Mouse (Mus musculus): ENCODE data around the gene Kcnq2.

Kcnq2 gene

GRCm38 (mm10) chr2:181100087-181100486 is 35.0 kb downstream of the Kcnq2 start:
- no peak for DNase-seq

GRCm38 (mm10) chr2:181090123-181090522 is 45.0 kb downstream of the Kcnq2 start:
- DNase-seq, result no peak

DNA sequence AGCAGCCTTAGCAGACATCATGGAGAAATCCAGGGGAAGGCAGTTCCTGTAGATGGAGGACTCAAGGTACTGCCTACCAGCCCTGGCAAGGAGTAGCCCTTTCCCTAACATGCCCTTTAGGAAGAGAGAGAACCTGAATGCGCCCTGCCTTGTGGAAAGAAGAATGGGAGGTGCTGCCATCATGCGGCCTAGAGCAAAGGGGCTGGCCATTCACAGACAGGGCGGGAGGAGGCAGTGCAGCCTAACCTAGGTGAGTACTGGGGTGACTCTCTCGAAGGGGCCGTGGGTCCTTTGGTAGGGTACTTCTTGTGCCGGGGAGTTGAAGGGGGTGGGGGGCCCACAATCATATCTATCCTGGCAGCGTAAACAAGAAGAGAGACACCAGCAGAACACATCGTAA is 50.1 kb downstream of the Kcnq2 start:
- no peak for DNase-seq

DNA sequence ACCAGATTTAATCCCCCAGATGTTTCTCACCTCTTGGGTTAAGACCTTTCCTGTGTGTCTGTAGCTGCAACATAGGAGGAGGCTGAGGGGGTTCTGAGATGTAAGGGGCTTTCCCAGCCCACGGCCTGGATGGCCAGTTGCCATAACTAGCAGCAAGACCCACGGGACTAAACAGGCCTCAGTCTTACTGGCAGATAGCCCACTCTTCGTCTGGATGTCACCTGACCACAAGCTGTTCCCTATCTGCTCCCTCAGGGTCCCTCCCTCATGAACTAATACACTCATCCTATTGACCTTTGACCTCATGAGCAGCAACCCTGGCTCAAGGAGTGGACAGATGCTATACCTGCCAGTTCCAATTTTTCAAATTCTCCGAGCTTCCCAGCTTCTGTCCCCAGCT is 51.2 kb downstream of the Kcnq2 start:
- peak; percentile 47 to 63 for DNase-seq

DNA sequence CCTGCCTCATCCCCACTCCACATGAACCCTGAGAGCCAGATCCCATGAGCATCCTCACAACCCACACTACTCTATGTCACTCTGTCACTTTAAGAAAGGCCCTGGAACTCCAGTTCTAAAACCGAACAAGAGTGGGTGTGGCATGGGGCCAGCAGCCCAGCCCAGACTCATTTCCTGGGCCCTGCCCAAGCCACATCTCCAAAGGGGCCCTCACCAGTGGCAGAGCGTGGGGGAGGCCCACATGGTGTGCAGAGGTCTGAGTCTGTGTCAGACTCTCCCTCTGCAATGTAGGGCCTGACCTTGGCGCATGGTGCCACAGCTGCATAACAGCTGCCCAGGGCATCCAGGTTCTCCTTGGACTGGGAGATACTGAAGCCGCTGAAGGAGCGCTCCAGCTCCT is 54.2 kb downstream of the Kcnq2 start:
- no peak for DNase-seq

DNA sequence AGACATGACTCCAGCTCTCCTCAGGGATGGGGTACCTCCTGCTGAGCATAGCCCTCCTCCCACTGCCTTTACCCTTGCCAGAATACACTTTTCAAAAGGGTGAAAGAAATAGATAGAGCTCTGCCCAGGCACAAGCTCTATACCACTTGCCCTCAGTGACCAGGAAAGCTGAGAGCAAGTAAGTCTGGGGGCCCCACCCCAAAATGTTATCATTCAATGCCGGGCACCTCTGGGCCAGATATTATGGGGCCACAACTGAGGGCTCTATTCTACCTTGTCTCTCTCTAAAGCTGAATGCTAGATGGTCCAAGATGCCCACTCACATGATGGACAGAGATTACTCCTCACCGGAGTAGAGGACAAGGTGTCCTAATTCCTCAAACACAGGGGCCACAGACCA is 55.6 kb downstream of the Kcnq2 start:
- no peak for DNase-seq

DNA sequence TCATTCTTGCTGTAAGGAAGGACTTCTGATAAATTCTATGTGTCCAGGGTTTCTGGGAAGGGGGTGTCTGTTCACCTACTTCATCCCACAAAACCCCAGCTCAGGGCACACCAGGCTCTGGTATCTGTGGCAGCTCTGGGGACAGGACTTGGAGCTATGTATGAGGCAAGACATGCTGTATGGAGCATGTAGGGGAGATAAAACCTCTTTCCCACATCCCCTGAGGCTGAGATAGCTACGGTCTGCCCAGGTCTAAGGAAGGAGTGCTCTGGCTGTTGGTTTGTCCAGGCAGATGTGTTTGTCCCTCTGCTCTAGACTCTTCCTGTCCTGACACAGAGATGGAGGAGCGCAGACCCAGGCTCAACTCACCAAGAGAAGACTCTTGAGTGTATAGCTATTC is 56.2 kb downstream of the Kcnq2 start:
- no peak for DNase-seq

DNA sequence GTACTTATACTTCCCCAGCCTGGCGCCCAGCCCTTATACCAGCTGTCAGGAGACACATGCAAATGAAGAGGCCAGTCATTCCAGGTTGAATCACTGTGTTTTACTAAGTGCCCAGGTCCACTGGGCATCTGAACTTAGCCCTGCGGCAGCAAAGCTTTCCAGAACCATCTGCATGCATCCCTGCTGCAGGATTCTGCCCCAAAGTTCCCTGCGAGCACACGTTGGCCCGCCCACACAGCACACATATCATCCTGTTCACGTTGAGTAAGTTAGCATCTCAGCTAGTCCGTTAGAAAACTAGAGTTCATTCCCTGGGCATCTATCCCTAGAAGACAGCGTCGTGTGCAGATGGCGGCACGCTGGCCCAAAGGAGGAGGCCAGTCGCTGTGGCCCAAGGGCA is 59.6 kb downstream of the Kcnq2 start:
- peak in 1 of 2 experiments; percentile 35 for DNase-seq

- no peak for DNase-seq
Observed at GRCm38 (mm10) chr2:181072403-181072714, 62.7 kb downstream of the Kcnq2 start.

GRCm38 (mm10) chr2:181071706-181072402 is 63.2 kb downstream of the Kcnq2 start:
- DNase-seq, result peak; percentile 90 to 94

DNA sequence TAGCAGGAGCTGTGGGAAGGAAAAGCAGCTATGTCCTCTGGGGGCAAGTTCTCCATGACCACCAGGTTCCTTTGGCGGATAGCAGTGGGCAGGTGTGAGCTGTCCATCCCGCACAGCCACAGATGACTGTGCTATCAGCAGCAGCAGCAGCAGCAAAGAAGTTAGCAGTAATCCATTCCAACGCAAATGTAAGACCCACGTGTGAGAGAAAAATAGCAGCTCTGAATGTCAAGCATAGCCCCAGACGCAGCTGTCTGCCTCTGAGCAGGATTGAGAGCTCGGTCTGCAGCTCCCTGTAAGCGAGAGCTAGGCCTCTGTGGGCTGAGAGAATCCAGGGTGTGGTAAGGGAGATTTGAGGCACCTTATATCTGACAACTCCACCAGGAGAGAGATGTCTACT is 65.0 kb downstream of the Kcnq2 start:
- DNase-seq, result no peak

- DNase-seq, result no peak
Observed at GRCm38 (mm10) chr2:181068499-181068898, 66.6 kb downstream of the Kcnq2 start.

- DNase-seq, result no peak
Observed at GRCm38 (mm10) chr2:181065827-181066226, 69.3 kb downstream of the Kcnq2 start.

GRCm38 (mm10) chr2:181060127-181060526 is 75.0 kb downstream of the Kcnq2 start:
- peak; percentile 93 to 96 for DNase-seq

DNA sequence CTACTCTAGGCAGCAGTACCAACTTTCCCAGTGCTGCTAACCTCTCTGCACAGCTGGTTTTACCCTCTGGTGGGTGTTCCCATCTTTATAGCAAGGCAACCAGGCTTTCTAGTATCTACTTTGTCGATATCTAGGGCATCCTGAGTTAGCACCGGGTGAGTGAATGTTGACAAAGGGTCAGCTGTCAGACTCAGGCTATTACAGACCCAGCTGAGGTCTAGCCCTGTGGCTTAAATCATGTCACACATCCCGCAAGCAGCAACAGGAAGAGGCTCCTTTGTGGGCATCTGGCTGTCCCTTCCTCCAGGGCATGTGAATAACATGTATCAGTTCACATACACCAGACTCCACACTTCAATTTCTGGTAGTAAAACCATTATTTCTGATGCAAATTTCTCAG is 76.9 kb downstream of the Kcnq2 start:
- no peak for DNase-seq

GRCm38 (mm10) chr2:181057341-181057740 is 77.8 kb downstream of the Kcnq2 start:
- DNase-seq, result no peak

GRCm38 (mm10) chr2:181052171-181052570 is 82.9 kb downstream of the Kcnq2 start:
- DNase-seq, result peak; percentile 50 to 59

DNA sequence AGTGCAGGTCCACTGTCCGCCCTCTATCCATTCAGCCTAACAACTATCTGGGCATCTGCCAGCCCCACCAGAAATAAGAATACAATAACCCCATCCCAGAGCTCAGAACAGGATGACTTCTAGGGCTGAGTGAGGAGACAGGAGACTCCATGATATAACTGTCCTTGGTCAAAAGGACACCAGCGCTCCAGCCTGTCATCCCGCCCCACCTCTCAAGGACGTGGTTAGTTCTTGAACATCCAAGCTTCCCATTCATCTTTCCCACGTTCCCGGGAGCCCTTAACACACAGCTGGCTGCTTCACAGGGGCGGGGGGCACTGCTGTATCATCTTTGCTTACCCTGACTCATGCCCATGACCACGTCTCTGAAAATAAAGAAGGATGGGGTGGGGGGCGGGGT is 86.1 kb downstream of the Kcnq2 start:
- no peak for DNase-seq

DNA sequence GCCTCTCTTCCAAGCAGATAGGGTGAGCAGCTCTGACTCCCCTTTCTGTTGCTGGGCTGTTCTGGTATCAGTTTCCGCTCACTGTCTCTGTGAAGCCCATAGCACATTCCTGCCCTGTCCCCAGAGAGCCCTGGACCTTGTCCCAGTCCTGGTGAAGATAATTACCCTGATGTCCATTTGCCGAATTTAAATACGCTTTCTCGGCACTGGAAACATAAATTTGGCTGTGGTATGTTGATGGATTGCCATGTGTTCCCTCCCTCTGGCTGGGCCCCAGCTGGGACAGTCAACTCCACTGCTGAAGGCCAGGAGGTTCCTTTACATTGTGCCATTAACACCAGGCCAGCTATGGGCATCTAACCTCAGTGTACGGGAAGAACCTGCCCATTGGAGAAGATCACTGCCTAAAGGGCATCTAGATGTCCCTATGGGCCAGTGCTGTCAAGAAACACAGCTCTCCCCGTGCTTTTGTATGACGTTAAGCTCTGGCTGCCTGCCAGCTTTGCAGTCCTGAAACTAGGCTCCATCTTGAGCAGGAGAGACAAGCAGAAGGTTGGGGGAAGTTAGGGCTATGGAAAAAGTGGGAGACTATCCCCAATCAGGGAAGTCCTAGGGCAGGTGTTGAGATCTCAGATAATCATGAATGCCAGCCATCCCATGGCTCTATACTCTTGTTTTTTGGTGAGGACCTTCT is 86.7 kb downstream of the Kcnq2 start:
- peak; percentile 63 to 74 for DNase-seq

DNA sequence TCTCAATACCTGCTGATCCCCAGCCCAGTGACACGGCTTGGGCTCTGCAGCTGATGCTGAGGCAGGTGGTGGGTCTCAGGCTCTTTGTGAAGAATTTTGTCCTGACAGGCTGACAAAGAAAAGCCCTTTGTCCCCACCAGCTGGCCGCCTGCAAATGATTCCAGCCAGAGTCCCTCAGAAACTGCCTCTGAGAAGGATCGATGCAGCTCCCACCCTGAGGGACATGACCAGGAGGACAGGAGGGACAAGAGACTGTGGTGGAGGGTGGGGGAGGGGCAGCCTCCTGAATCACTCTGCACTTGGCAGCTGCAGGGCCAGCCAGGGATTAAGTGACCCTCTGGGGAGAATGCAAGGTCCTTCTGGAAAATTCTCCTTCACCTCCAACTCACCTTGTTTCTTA is 91.1 kb downstream of the Kcnq2 start:
- peak; percentile 30 to 39 for DNase-seq

GRCm38 (mm10) chr2:181043437-181043836 is 91.7 kb downstream of the Kcnq2 start, which contains the start of gene Chrna4:
Gene Chrna4 (minus strand): TSS chr2:181043546.
- peak; percentile 66 to 72 for DNase-seq

DNA sequence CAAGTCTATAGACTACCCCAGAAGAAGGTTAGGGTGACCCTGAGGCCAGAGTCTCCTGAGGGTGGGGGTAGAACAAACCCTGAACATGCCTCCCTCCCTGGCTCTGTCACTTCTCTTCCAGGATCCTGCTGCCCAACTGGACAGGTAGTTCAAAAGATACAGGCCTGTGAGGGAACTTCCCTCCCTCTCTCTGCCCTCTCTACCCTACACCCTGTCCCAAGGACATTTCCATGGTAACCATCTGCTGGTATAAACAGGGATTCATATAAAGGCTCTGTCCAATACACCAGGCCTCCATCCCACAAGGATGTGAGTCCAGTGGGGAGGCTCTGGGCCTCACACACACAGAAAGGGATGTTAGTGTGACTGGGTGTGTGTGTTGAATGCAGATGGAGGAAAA is 92.7 kb downstream of the Kcnq2 start:
- DNase-seq, result peak in 1 of 2 experiments; percentile 9

DNA sequence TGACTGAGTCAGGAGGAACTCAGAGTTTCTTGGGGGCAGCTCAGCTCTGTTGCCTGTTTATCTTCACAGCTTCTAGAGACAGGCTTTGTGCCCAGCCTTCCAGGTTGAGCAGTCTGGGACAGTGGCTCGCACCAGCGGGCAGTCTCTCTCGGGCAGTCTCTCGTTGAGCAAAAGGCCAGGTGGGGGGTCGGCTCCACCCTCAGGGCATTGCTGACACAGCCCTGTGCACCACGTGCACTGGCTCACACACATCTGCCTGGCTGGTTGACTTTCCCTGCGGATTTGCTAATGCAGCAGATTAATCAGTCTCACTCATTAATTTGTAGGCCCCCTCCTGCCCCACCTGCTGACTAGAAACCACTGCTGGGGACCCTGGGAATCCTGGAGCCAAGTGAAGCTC is 93.2 kb downstream of the Kcnq2 start:
- peak; percentile 17 to 34 for DNase-seq

DNA sequence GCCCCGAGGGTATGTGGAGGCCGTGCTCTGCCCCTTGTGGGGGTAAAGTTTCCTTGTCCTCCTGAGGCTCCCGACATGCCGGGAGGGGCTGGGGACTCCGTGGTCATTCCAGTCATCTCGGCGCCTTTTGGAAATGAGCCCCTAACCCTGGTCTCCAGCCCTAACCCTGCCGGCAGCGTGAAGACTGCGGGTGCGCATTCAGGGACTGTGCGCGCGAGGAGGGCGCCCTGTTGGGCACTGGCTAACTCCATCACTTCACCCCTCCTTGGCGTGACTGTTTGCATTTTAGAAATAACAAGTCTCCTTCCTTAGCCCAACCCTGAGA is 95.8 kb downstream of the Kcnq2 start:
- no peak for DNase-seq

Data from cerebellum, postnatal 10 days (tissue).